Mouse (Mus musculus): ENCODE data around the gene Hacl1. TPM values are rescaled to one million over a fixed set of nuclear protein-coding genes. Genes with fewer than 3 reads are reported as not detected.

Gene Hacl1
- total and polyA plus RNA-seq, 2 experiments from 2014 or later, result 6.5 to 7.7 TPM

GRCm38 (mm10) chr14:31622748-31623147 lies 18.3 kb downstream of the Hacl1 start:
- Histone ChIP-seq H3K36me3 (ENCODE audit: insufficient read depth) (no peaks in the 10 kb centered on the region), H3K4me1 (ENCODE audit: insufficient read depth) (no peaks in the 10 kb centered on the region), H3K4me3 (ENCODE audit: low read depth, low read length) (no peak overlapping the region), H3K27me3 (ENCODE audit: insufficient read depth, low read length) (no peaks in the 10 kb centered on the region), H3K9me3 (ENCODE audit: low read length) (no peaks in the 10 kb centered on the region), H3K4me2 (ENCODE audit: low read depth) (no peak overlapping the region), H3K27ac (ENCODE audit: low read depth, low read length) (no peak overlapping the region), H3K9ac (no peak overlapping the region)
- WGBS, result 87% methylated on average over 12 of the region's 12 CpGs
- no peak for ATAC-seq
- DNase-seq, result no peak
- no peak for TF ChIP-seq CTCF (IDR thresholded peaks at IDR 0.05; ENCODE audit: low read depth)

GRCm38 (mm10) chr14:31620591-31621223 lies 20.4 kb downstream of the Hacl1 start:
- no peak overlapping the region for H3K27ac ChIP-seq (ENCODE audit: low read depth, low read length)
- no peak overlapping the region for H3K9ac ChIP-seq
- ATAC-seq (peak; percentile 59; the same call in 1 of the 2 replicates), DNase-seq (no peak)
- H3K4me2 ChIP-seq (ENCODE audit: low read depth), result no peak overlapping the region
- 40% methylated on average over 9 of the region's 9 CpGs for WGBS
- no peaks in the 10 kb centered on the region for H3K4me1 ChIP-seq (ENCODE audit: insufficient read depth)
- no peak for TF ChIP-seq CTCF (IDR thresholded peaks at IDR 0.05; ENCODE audit: low read depth)
- H3K36me3 ChIP-seq (ENCODE audit: insufficient read depth), result no peaks in the 10 kb centered on the region
- no peak overlapping the region for H3K4me3 ChIP-seq (ENCODE audit: low read depth, low read length)
- H3K27me3 ChIP-seq (ENCODE audit: insufficient read depth, low read length), result no peaks in the 10 kb centered on the region
- H3K9me3 ChIP-seq (ENCODE audit: low read length), result no peaks in the 10 kb centered on the region

- H3K36me3 ChIP-seq (ENCODE audit: insufficient read depth), result no peaks in the 10 kb centered on the region
- DNase-seq, result no peak
- WGBS, result 87% methylated on average over 3 of the region's 3 CpGs
- H3K4me1 ChIP-seq (ENCODE audit: insufficient read depth), result no peaks in the 10 kb centered on the region
- no peak for TF ChIP-seq CTCF (IDR thresholded peaks at IDR 0.05; ENCODE audit: low read depth)
- no peak overlapping the region for H3K4me2 ChIP-seq (ENCODE audit: low read depth)
- no peaks in the 10 kb centered on the region for H3K9me3 ChIP-seq (ENCODE audit: low read length)
- H3K27ac ChIP-seq (ENCODE audit: low read depth, low read length), result no peak overlapping the region
- no peaks in the 10 kb centered on the region for H3K27me3 ChIP-seq (ENCODE audit: insufficient read depth, low read length)
- ATAC-seq, result no peak
- no peak overlapping the region for H3K9ac ChIP-seq
- H3K4me3 ChIP-seq (ENCODE audit: low read depth, low read length), result no peak overlapping the region
Observed at GRCm38 (mm10) chr14:31617997-31618396, 23.1 kb downstream of the Hacl1 start.

GRCm38 (mm10) chr14:31617204-31617603 lies 23.9 kb downstream of the Hacl1 start:
- no peak for TF ChIP-seq CTCF (IDR thresholded peaks at IDR 0.05; ENCODE audit: low read depth)
- DNase-seq, result no peak
- no peak overlapping the region for H3K9ac ChIP-seq
- H3K4me2 ChIP-seq (ENCODE audit: low read depth), result no peak overlapping the region
- no peak overlapping the region for H3K4me3 ChIP-seq (ENCODE audit: low read depth, low read length)
- 90% methylated on average over 9 of the region's 9 CpGs for WGBS
- H3K36me3 ChIP-seq (ENCODE audit: insufficient read depth), result no peaks in the 10 kb centered on the region
- H3K27me3 ChIP-seq (ENCODE audit: insufficient read depth, low read length), result no peaks in the 10 kb centered on the region
- no peaks in the 10 kb centered on the region for H3K4me1 ChIP-seq (ENCODE audit: insufficient read depth)
- no peak for ATAC-seq
- no peaks in the 10 kb centered on the region for H3K9me3 ChIP-seq (ENCODE audit: low read length)
- H3K27ac ChIP-seq (ENCODE audit: low read depth, low read length), result no peak overlapping the region

- WGBS, result 85% methylated on average over 5 of the region's 5 CpGs
- Histone ChIP-seq H3K36me3 (ENCODE audit: insufficient read depth) (no peaks in the 10 kb centered on the region), H3K4me3 (ENCODE audit: low read depth, low read length) (no peak overlapping the region), H3K4me2 (ENCODE audit: low read depth) (no peak overlapping the region), H3K9ac (no peak overlapping the region), H3K9me3 (ENCODE audit: low read length) (no peaks in the 10 kb centered on the region), H3K27ac (ENCODE audit: low read depth, low read length) (no peak overlapping the region), H3K27me3 (ENCODE audit: insufficient read depth, low read length) (no peaks in the 10 kb centered on the region), H3K4me1 (ENCODE audit: insufficient read depth) (no peaks in the 10 kb centered on the region)
- TF ChIP-seq CTCF (IDR thresholded peaks at IDR 0.05; ENCODE audit: low read depth), result no peak
- no peak for DNase-seq
- ATAC-seq, result no peak
Observed at GRCm38 (mm10) chr14:31613671-31614070, 27.4 kb downstream of the Hacl1 start.

GRCm38 (mm10) chr14:31611986-31612385 lies 29.1 kb downstream of the Hacl1 start:
- no peaks in the 10 kb centered on the region for H3K36me3 ChIP-seq (ENCODE audit: insufficient read depth)
- H3K4me3 ChIP-seq (ENCODE audit: low read depth, low read length), result no peak overlapping the region
- peak; percentile 19; the same call in 1 of the 2 replicates for TF ChIP-seq CTCF (IDR thresholded peaks at IDR 0.05; ENCODE audit: low read depth)
- no peak overlapping the region for H3K27ac ChIP-seq (ENCODE audit: low read depth, low read length)
- no peak for DNase-seq
- no peaks in the 10 kb centered on the region for H3K9me3 ChIP-seq (ENCODE audit: low read length)
- H3K4me2 ChIP-seq (ENCODE audit: low read depth), result no peak overlapping the region
- WGBS, result 69% methylated on average over 4 of the region's 4 CpGs
- H3K4me1 ChIP-seq (ENCODE audit: insufficient read depth), result no peaks in the 10 kb centered on the region
- no peaks in the 10 kb centered on the region for H3K27me3 ChIP-seq (ENCODE audit: insufficient read depth, low read length)
- no peak for ATAC-seq
- no peak overlapping the region for H3K9ac ChIP-seq

GRCm38 (mm10) chr14:31605514-31605913 lies 35.6 kb downstream of the Hacl1 start:
- Histone ChIP-seq H3K9ac (no peak overlapping the region), H3K9me3 (ENCODE audit: low read length) (no peaks in the 10 kb centered on the region), H3K36me3 (ENCODE audit: insufficient read depth) (no peaks in the 10 kb centered on the region), H3K27ac (ENCODE audit: low read depth, low read length) (no peak overlapping the region), H3K4me1 (ENCODE audit: insufficient read depth) (no peaks in the 10 kb centered on the region), H3K4me3 (ENCODE audit: low read depth, low read length) (no peak overlapping the region), H3K4me2 (ENCODE audit: low read depth) (no peak overlapping the region), H3K27me3 (ENCODE audit: insufficient read depth, low read length) (no peaks in the 10 kb centered on the region)
- DNase-seq (no peak), ATAC-seq (no peak)
- no peak for TF ChIP-seq CTCF (IDR thresholded peaks at IDR 0.05; ENCODE audit: low read depth)
- 66% methylated on average over 6 of the region's 6 CpGs for WGBS

Measured in forebrain, postnatal 0 days (tissue).